Mouse (Mus musculus): ENCODE results near the gene Mrpl45.
"Not testable (repeated sequence)": the region's sequence is repeated elsewhere in the genome, so short reads cannot be mapped to it uniquely, and the experiment has no call there.

The Mrpl45 gene

DNA sequence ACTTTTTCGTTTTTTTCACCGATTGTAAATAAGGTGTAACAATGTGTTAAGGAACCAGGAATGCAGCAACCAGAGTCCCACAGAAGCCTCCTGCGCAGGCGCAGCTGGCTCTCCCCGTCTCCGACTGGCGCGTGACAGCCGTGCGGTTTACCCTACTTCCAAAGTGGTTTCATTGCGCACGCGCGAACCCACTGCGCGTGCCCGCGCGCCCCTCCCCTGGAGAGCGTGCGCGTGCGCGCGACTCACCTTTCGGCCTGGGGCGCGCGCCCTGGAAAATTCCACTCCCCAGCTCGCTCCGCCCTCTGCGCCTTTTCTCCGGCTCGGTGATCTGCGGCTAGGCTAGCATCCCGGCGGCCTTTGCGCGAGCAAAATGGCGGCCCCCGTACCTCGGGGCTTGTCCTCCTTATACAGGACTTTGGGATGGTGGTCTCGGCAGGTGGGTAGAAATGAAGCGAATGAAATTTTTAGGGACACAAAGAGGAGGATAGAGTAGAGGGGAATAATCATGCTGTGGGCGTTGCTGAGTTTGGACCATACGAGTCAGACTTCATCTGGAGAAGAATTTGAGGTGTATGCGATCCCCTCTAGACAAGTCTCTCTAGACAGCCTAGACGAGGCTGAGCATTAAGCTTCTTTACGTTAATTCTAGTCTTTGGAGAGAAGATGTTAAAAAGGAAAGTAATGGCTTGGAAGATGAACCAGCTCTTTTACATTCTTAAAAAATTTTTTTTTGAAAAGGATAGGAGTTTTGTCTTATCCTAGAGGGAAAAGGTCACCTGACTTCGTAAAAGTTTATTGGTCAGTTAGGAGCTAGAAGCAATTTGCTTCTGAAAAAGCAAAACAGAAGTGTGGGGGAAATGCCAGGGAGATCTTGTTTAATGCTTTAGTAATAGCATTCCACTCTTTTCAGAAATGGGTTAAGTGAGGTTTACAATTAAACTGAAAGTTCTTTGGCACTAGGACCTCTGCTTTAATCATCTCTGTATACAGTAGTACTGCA, at the start of gene Mrpl45:
Mrpl45 (plus strand) TSS at position 213 of the 1,000 bp plus-strand sequence.
- DNase-seq (ENCODE audit: low read depth, low spot score) = peak; percentile 93

DNA sequence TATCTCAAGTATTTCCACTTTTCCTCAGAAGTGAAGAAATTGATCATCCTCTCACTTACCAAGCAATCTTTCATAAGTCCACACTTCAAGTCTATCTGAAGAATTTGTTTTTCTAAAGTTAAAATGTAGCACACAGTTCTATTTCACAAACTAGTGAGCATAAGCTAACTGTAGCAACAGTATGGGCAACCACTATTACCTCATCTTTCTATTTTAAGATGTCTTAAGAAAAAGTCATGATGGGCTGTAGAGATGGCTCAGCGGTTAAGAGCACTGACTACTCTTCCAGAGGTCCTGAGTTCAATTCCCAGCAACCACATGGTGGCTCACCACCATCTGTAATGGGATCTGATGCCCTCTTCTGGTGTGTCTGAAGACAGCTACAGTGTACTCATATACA, 49.0 kb upstream of the Mrpl45 start:
- not testable (repeated sequence) for DNase-seq (ENCODE audit: low read depth, low spot score)

DNA sequence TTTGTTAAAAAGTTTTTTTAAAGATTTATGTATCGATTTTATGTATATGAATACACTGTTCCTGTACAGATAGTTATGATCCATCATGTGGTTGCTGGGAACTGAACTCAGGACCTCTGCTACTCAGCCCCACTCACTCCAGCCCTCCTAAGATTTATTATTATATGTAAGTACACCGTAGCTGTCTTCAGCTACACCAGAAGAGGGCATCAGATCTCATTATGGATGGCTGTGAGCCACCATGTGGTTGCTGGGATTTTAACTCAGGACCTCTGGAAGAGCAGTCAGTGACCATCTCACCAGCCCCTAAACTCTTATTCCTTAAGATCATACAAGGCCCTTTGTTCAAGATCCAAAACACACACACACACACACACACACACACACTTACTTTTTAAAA, 45.5 kb upstream of the Mrpl45 start:
- not testable (repeated sequence) for DNase-seq (ENCODE audit: low read depth, low spot score)

DNA sequence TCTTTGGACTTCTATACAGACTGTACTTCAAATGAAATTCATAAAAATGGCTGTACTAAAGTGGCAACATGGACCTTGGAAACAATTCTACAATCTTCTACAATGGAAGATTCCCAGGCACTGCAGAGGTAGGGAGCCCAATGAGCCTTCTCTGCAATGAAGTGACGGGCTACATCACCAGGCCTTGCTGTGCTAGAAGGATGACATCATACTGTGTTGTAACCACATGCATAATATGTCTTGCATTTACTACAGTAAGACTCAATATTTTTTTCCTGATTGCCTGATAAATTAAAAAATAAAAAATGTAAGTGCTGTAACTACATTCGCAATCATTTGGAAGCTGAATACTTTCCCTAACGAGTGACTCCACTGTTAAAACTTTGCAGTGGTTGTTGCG, 42.7 kb upstream of the Mrpl45 start:
- no peak for DNase-seq (ENCODE audit: low read depth, low spot score)

DNA sequence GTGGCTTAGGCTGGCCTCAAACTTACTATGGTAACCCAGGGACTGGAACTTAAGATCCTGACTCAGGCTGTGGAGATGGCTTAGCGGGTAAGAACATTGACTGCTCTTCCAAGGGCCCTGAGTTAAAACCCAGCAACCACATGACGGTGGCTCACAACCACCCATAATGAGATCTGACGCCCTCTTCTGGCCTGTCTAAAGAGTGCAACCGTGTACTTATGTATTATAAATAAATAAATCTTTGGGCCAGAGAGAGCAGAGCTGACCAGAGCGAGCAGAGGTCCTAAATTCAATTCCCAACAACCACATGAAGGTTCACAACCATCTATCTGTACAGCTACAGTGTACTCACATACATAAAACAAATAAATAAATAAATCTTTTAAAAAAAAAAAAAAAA, 41.9 kb upstream of the Mrpl45 start:
- DNase-seq (ENCODE audit: low read depth, low spot score) = no peak

DNA sequence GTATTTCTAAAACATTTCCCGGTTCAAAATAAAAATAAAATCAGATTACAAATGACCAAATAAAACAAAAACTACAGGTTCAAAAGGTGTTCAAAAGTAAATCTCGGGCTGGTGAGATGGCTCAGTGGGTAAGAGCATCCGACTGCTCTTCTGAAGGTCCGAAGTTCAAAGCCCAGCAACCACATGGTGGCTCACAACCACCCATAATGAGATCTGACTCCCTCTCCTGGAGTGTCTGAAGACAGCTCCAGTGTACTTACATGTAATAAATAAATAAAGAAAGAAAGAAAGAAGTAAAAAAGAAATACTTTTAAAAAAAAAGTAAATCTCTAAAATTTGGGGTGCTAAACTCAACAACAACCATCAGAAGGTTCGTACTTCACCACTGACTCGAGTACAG, 40.6 kb upstream of the Mrpl45 start:
- not testable (repeated sequence) for DNase-seq (ENCODE audit: low read depth, low spot score)

DNA sequence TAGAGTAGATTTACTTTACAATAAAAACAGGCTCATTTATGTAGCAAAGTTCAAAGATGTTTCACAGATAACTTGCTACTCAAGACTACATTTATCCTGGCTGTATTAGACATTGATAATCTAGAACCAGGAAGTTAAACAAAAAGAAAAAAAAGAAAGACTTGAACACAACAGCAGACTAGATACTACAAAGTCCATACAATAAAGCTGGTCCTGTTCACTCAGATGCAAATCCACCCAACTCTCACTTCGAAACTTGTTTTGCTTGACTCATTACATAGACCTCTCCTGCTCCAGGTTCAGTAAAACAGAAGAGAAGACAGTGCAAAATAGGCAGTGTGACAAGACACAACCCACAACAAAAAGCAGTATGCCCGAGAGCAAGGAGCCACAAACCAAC, 40.2 kb upstream of the Mrpl45 start:
- DNase-seq (ENCODE audit: low read depth, low spot score) = no peak

DNA sequence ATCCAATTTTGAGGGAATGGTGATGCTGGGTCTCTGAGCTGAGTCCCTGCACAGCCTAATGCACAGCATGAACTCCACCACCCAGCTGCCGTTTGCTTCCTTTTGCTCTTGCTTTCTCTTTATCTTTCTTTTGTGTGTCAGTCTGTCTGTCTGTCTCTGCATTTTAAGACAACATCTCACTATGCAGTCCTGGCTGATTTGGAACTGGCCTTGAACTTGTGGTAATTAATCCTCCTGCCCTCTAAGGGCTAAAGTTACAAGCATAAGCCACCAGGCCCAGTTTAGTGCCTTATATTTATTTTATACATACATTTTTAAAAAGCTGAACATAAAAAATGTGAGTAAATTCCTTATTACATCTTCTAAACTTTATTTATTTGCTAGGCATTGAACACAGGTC, 39.5 kb upstream of the Mrpl45 start:
- DNase-seq (ENCODE audit: low read depth, low spot score) = no peak

DNA sequence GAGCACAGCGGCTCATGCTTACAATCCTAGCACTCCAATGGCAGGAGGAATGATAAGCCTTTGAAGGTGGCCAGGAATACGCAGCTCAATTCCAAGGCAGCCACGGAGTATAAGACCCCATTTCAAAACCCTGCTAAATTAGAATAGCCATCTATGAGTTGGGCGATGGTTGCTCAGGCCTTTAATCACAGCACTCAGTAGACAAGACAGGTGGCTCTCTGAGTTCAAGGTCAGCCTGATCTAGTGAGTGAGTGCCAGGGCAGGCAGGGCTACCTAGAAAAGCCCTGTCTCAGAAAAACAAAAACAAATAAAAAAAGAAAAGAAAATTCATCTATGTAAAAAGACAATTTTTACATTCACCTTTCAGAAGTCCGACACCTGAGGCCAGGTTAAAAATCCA, 38.4 kb upstream of the Mrpl45 start:
- DNase-seq (ENCODE audit: low read depth, low spot score) = no peak

DNA sequence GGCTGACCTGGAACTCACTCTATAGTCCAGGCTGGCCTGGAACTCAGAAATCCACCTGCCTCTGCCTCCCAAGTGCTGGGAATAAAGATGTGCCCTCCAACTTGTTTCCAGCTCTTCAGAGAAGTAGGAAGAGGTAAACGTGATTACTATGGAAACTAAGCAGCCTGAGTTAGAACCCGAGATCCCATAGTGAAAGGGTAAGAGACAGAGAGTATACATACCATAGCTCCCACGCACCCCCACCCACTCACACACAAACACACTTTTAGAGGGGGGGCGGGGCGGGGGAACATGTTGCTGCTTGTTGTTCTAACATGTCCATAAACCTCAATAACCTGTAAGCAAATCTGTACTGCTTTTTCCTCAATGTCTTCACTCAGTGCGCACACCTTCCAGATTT, 37.1 kb upstream of the Mrpl45 start:
- no peak for DNase-seq (ENCODE audit: low read depth, low spot score)

DNA sequence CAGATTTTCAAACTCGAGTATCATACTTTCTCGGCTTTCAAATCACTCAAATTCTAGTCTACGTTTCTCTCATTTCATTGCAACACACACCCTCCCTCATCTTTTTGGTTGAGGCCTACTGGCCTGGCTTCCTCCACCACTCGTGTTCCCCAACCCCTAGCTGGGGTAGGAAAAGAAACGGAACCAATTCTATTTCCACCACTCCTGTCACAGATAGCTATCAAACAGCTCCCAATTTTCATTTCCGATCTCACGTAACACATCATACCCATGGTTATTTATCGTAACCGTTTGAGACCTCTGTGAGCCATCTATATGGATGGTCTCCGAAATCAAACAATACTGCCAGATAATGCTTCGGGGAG, 36.5 kb upstream of the Mrpl45 start:
- DNase-seq (ENCODE audit: low read depth, low spot score) = no peak

DNA sequence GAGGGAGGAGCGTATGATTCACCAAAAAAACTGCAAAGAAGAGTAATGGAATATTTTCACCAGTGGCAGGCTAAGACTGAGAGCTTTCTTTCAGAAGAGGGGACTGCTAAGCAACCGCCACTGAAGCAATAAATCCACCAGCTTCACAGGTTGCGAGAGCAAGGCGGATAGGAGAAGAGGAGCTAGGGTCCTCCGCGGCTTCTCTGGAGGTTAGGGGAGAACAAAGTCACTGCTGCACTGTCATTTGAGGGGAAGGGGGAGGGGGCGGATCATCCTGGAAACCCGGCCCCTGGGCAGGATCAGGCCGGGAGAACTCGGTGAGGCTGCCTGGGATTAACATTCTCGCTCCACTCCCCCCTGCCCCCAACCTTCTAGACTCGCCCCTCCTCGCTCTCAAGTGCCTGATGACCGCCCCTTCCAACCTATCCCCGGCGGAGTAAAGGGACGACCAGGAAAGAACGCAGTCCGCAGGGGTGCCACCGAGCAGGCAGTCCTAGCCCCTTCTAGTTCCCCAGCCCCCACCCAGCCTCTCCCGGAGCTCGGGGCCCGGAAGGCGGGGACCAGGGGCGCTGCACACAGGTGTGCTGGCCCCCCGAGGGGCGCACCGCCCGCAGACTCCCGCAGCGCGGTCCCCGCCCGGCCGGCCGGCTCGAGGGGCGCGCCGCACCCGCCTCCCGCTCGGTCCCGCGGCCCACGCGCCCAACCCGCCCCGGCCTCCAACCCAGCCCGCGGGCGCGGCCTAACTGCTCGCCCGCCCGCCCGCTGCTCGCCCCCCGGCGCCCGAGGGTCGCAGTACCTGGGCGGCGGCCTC, 35.9 kb upstream of the Mrpl45 start:
- peak; percentile 55 for DNase-seq (ENCODE audit: low read depth, low spot score)

DNA sequence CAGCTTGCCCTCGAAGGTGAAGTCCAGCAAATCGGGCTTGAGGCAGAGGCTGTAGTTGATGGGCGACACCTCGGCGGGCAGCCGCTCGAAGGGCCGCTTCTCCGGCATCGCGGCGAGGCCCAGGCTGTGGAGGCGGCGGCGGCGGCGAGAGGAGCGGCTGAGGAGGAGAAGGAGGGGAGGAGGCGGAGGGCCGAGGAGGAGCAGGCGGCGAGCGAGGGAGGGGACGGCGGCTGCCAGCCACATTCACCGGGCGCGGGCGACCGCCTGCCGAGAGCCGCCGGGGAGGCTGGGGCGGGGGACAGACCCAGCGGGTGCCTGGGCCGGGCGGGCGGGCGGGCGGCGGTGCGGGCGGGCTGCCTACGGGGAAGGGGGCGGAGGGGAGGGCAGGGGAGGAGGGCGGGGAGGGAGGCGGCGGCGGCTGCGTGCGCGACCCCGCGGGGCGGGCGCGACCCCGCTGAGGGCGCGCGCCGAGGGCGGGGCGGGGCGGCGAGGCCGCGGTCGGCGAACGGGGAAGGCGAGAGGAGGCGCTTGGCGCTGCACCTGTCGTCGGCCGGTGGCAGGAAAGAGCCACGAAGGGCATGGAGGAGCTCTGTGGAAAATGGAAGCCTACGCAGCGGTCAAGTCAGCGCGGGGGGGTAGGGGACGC, 35.2 kb upstream of the Mrpl45 start, which contains the start of gene Npepps:
Npepps (minus strand) TSS at position 423 of the 646 bp plus-strand sequence.
- peak; percentile 22 for DNase-seq (ENCODE audit: low read depth, low spot score)

DNA sequence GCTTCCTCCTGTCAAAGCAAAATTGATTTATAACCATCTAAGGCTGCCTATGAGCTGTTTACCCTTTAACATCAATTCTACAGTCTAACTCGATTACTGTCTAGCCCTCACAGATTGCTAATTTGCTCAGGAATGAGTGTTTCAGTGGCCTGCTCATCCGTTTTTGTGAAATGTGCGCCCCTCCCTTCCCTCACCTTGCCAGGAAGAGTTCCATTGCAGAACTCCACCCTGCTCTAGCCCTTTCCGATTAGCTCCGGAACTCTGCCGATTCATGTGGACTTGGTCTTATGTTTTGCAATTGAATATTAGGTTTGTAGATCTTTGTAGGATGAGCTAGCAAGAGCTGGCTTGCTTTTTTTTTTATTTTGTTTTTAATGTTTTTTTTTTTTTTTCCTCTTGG, 33.3 kb upstream of the Mrpl45 start:
- no peak for DNase-seq (ENCODE audit: low read depth, low spot score)

DNA sequence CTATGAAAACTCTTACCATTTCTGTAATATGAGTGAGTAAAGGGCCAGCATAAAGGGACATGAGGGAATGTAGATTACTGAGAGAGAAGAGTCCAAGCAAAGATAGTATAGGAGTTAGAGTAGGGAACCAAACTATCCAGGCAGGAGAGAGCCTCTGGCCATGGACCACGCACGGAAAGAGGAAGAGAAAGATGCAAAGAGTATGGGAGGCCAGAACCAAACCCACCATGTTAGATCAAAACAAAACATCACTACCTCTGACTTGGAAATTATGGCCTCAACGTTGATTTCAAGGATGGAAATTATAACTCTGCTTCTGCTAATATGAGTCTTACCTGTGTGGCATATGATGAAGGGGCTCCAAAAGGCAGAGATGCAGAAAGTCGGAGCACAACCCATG, 30.7 kb upstream of the Mrpl45 start:
- no peak for DNase-seq (ENCODE audit: low read depth, low spot score)

DNA sequence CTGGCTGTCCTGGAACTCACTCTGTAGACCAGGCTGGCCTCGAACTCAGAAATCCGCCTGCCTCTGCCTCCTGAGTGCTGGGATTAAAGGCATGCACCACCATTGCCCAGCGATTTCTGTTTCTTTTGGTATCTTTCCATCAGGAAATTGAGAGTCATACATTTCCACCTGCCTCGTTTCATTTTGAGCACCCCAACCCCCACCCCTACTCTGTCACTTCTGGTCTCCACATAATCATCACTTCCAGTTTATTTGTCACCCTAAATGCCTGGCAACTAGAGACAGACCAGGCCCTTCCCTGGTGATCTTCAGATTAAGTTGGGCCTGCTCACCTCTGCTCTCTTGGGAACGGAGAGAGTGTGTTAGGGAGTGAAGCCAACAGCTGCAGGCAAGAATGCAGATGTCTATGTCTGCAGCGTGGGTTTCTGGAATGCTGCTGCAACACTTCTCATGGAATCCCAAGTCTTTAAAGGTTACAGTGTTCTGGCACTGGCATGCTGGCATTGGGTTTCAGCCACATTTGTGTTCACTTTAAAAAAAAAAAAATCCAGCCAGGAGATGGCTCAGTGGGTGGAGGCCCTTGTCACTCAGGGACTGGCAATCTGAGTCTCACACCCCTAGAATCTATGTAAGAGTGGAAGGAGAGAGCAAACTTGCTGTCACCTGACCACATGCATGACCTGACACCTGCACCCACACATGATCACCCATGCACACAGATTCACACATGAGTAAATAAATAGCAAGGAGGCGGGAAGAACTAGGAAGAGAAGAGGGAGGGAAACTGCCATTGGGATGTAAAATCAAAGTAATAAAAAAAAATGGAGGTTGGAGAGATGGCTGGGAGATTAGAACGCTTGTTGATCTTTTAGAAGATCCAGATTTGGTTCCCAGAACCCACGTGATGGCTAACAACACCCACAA, 29.4 kb upstream of the Mrpl45 start:
- no peak for DNase-seq (ENCODE audit: low read depth, low spot score)

DNA sequence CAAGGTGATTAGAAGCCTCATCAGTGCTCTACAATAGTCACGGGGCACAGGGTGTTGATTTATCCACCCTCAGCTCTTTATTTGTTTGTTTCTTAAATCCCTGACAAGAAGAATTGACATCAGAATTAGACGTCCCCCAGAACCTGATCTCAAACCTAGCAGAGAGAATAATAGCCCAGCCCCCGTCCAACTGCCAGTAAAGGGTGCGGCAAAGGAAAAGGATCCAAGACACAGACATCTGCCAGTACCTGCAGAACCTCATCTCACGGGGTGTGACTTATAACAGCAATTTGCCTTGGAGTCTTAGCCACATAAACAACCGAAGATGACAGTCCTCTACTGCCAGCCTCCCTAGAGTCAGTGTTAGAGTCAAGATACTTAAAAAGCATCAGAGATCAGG, 28.5 kb upstream of the Mrpl45 start:
- DNase-seq (ENCODE audit: low read depth, low spot score) = no peak

DNA sequence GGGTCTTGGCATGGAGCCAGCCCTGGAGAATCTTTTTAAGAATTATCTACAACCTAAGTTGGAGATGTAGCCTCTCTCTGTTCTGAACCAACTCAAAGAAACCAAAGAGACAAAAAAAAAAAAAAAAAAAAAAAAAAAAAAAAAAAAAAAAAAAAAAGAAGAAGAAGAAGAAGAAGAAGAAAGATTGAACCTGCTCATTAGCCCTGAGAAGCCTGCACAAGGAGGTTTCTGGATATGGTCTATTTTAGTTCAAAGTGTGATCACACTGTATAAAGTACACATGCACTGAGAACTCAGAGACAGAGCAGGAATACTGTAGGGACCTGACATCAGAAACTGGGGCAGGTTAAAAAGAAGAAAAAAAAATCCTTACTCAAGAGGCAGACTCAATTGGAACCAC, 27.9 kb upstream of the Mrpl45 start:
- no peak for DNase-seq (ENCODE audit: low read depth, low spot score)

DNA sequence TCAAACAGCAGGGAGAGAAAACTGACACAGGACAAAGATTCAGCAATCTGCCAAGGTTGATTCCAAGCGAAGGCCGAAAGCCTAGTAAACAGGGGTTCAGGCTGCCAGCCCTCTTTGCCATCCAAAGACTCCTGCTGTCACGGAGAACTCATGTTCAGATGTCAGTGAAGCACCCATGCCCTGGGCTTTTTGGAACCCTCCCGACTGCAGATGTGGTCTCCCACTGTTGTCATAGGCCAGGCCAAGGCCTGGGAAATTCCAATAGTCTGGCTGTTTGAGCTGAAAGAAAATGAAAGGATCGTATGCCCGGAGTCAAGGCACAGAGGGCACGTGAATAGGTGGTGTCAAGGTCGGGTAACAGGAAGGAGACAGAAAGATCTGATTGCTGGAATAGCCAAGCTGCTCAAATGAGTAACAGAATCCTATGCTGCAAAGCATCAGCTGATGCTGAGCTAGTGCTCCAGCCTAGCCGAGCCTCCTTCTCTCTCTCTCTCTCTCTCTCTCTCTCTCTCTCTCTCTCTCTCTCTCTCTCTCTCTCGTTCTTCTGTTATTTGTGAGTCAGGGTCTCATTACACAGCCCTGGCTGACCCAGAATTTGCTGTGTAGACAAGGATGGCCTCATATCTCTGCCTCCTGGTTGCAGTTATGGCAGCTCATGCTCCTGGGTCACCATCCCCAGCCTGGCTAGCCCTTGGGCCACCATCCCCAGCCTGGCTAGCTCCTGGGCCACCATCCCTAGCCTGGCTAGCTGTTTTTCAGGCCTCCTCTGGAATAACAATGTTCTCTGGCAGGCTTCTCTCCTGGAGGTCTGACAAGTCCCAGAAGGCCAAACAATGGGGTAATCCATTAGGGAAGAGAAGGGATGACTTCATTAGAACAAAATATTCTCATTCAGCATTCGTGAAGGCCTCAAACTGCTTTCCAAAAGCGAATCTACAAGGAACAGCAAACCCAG, 26.0 kb upstream of the Mrpl45 start:
- no peak for DNase-seq (ENCODE audit: low read depth, low spot score)

DNA sequence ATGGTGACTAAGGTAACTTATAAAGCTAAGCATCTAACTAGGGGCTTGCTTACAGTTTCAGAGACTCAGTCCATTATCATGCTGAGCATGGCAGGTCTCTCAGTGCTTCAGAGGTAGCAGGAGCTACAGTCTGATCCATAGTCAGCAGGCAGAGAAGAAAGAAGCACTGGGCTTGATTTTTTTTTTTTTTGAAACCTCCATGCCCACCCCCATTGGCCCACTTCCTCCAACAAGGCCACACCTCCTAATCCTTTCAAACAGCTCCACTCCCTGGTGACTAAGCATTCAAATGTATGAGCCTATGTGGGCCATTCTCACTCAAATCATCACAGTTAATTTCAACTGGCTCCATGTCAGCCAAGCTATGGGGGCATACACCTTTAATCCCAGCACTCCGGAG, 22.8 kb upstream of the Mrpl45 start:
- DNase-seq (ENCODE audit: low read depth, low spot score) = no peak
